Mouse (Mus musculus) CD4-positive helper T cell, adult 2 months (primary cell): ENCODE results near the gene Galnt12.
"Not testable (repeated sequence)": the region's sequence is repeated elsewhere in the genome, so short reads cannot be mapped to it uniquely, and the experiment has no call there.

ENCODE experiments used
- DNase-seq: peaks from one replicate; pipeline ENCODE4 v3.0.0-alpha.2; 2012; ENCODE audit warnings: low read depth, missing footprints, low spot score

The Galnt12 gene

GRCm38 (mm10) chr4:47091493-47092386 lies at the start of gene Galnt12:
Galnt12 (plus strand) TSS chr4:47091909.
- peak; percentile 79 for DNase-seq

- no peak for DNase-seq
Observed at GRCm38 (mm10) chr4:47043866-47044265, 47.8 kb upstream of the Galnt12 start.

- no peak for DNase-seq
Observed at GRCm38 (mm10) chr4:47046974-47047373, 44.7 kb upstream of the Galnt12 start.

GRCm38 (mm10) chr4:47047765-47048164 lies 43.9 kb upstream of the Galnt12 start:
- DNase-seq: no peak

- no peak for DNase-seq
Observed at GRCm38 (mm10) chr4:47049216-47049615, 42.5 kb upstream of the Galnt12 start.

- DNase-seq: peak; percentile 53
Observed at GRCm38 (mm10) chr4:47050167-47050566, 41.5 kb upstream of the Galnt12 start.

GRCm38 (mm10) chr4:47050642-47051381 lies 40.9 kb upstream of the Galnt12 start:
- no peak for DNase-seq

- no peak for DNase-seq
Observed at GRCm38 (mm10) chr4:47051905-47052304, 39.8 kb upstream of the Galnt12 start.

- not testable (repeated sequence) for DNase-seq
Observed at GRCm38 (mm10) chr4:47055170-47055569, 36.5 kb upstream of the Galnt12 start.

- DNase-seq: no peak
Observed at GRCm38 (mm10) chr4:47055570-47056080, 36.1 kb upstream of the Galnt12 start.

GRCm38 (mm10) chr4:47056791-47057509 lies 34.8 kb upstream of the Galnt12 start, which contains the start of gene Anks6:
Anks6 (minus strand) TSS chr4:47057427.
- no peak for DNase-seq

GRCm38 (mm10) chr4:47057510-47058325 lies 34.0 kb upstream of the Galnt12 start:
- no peak for DNase-seq

- no peak for DNase-seq
Observed at GRCm38 (mm10) chr4:47060900-47061299, 30.8 kb upstream of the Galnt12 start.

GRCm38 (mm10) chr4:47075054-47075453 lies 16.7 kb upstream of the Galnt12 start:
- DNase-seq: no peak

- no peak for DNase-seq
Observed at GRCm38 (mm10) chr4:47079997-47080646, 11.6 kb upstream of the Galnt12 start.

GRCm38 (mm10) chr4:47080647-47081010 lies 11.1 kb upstream of the Galnt12 start:
- no peak for DNase-seq

- no peak for DNase-seq
Observed at GRCm38 (mm10) chr4:47083824-47084223, 7.9 kb upstream of the Galnt12 start.

GRCm38 (mm10) chr4:47088671-47089070 lies 3.0 kb upstream of the Galnt12 start:
- DNase-seq: no peak

GRCm38 (mm10) chr4:47092387-47093021 lies 795 bp downstream of the Galnt12 start:
- peak; percentile 21 for DNase-seq

- DNase-seq: no peak
Observed at GRCm38 (mm10) chr4:47093161-47093560, 1.5 kb downstream of the Galnt12 start.
